Mouse (Mus musculus) stomach, postnatal 0 days (tissue): Measurements from ENCODE around the gene Sema6b. TPM values are rescaled to one million over a fixed set of nuclear protein-coding genes. Genes with fewer than 3 reads are reported as not detected.

Experiments
- ATAC-seq: fragments of 200-750 bp; cut with Nextera tagmentation; 2 replicates; pipeline ENCODE4 v1.8.0; 2017; ENCODE audit not compliant: low FRiP score, low TSS enrichment
- DNase-seq: peaks from one replicate; pipeline ENCODE4 v3.0.0-alpha.2; 2016; ENCODE audit warnings: low spot score
- H3K27ac ChIP-seq: fragments of 300-500 bp; sonication (generic); replicated peaks from 2 replicates; pipeline ENCODE4 v1.5.1; 2014; ENCODE audit warnings: mild to moderate bottlenecking, control low read depth
- H3K27me3 ChIP-seq: fragments of 300-500 bp; sonication (generic); 2 replicates; pipeline ENCODE4 v1.6.1; 2014; ENCODE audit warnings: low read length; ENCODE audit not compliant: control insufficient read depth, insufficient read depth
- H3K36me3 ChIP-seq: fragments of 300-500 bp; sonication (generic); 2 replicates; pipeline ENCODE4 v1.6.1; 2014; ENCODE audit warnings: low read length, mixed read lengths; ENCODE audit not compliant: control insufficient read depth, insufficient read depth
- H3K4me1 ChIP-seq: fragments of 300-500 bp; sonication (generic); replicated peaks from 2 replicates; pipeline ENCODE4 v1.6.1; 2014; ENCODE audit warnings: antibody characterized with exemption; ENCODE audit not compliant: control insufficient read depth, insufficient read depth
- H3K4me2 ChIP-seq: fragments of 300-500 bp; sonication (generic); replicated peaks from 2 replicates; pipeline ENCODE4 v1.6.1; 2014; ENCODE audit warnings: low read depth, mild to moderate bottlenecking, control low read depth, moderate library complexity
- H3K4me3 ChIP-seq: fragments of 300-500 bp; sonication (generic); 2 replicates; pipeline ENCODE4 v1.5.1; 2014; ENCODE audit warnings: low read depth, low read length, control low read depth
- H3K9ac ChIP-seq: fragments of 300-500 bp; sonication (generic); 2 replicates; pipeline ENCODE4 v1.6.1; 2014; ENCODE audit warnings: mild to moderate bottlenecking, low read length, control low read depth, mixed read lengths
- H3K9me3 ChIP-seq: fragments of 300-500 bp; sonication (generic); 2 replicates; pipeline ENCODE4 v1.6.1; 2016; ENCODE audit warnings: low read length; ENCODE audit not compliant: control insufficient read depth
- CTCF ChIP-seq: IDR thresholded peaks from 2 replicates; pipeline ENCODE4 v1.5.1; 2016; ENCODE audit warnings: antibody characterized with exemption, low read depth, mild to moderate bottlenecking, moderate library complexity
- EP300 ChIP-seq: optimal IDR thresholded peaks from 2 replicates; pipeline ENCODE3; 2016; ENCODE audit warnings: antibody characterized with exemption
- WGBS: fragments of 180-500 bp; shearing (Covaris S2); extraction: QIAGEN DNeasy Blood & Tissue Kit; methylation state at CpG from one replicate; pipeline ENCODE4 v1.1.7; 2014; 5-methylcytosine and 5-hydroxymethylcytosine counted together
- polyA plus RNA-seq: library from polyadenylated mRNA; unstranded; fragments of >200 nt; fragmentation: Nextera tagmentation; extraction: Ambion mirVana; gene quantifications from 2 replicates; pipeline ENCODE4 v1.2.1, GENCODE M21; 2015

The Sema6b gene
- polyA plus RNA-seq, 1 experiment from 2014 or later, result 0.39 TPM

DNA sequence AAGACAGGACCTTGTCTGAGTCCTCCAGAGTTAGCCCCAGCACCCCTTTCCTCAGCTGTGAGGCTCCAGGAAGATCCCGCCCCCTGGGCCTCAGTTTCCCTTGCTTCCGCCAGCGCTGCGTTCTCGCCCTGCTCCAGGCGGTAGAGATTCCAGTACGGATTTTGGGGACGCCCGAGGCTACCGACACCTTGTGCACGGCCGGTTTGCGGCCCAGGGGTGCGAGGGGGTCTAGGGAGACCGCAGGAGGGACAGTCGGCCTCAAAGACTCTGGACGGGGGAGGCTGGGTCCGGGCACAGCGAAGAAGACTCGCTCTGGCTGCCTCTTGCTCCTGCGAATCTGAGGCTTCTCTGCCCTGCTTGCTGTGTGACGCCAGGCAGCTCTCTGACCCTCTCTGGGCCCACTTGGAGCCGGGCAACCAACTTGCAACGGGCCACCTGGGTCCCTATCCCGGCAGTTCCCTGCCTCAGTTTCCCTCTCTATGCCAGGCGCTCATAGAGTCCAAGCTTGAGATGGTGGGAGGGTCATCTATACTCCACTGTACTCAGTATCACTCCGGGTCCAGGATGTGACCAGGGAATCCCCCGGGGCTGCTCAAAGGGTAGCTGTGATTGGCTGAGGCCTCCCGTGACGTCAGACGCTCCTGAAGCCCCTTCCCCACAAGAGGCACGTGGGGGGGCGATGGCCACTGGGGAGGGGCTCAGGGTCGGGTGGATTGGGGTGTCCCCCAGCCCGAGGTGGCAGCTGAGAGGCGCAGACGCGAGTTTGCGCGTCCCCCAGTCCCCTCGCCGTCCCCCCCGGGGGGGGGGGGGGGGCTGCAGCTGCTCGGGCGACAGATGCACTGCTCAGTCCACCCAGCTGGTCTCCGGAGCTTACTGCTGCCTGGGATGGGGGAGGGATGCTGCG, 1.8 kb upstream of the Sema6b start:
- 0 out of 2 replicates have a peak overlapping the region, but pooled peaks have one; percentile 18 for H3K9ac ChIP-seq
- DNase-seq (no peak), ATAC-seq (no peak; the same call in 1 of the 2 replicates)
- no peaks in the 10 kb centered on the region for H3K36me3 ChIP-seq
- peaks cover 2% of the 10 kb centered on the region; the same call in 1 of the 2 replicates for H3K27me3 ChIP-seq
- peak overlapping the region; percentile 27 for H3K4me3 ChIP-seq
- H3K27ac ChIP-seq, result no peak overlapping the region
- H3K9me3 ChIP-seq, result no peaks in the 10 kb centered on the region
- TF ChIP-seq EP300 (no peak), CTCF (no peak)
- 2% methylated on average over 44 of the region's 47 CpGs for WGBS
- peak overlapping the region; percentile 55 for H3K4me2 ChIP-seq
- H3K4me1 ChIP-seq, result 0 out of 2 replicates have a peak, but pooled peaks cover 6% of the 10 kb centered on the region

DNA sequence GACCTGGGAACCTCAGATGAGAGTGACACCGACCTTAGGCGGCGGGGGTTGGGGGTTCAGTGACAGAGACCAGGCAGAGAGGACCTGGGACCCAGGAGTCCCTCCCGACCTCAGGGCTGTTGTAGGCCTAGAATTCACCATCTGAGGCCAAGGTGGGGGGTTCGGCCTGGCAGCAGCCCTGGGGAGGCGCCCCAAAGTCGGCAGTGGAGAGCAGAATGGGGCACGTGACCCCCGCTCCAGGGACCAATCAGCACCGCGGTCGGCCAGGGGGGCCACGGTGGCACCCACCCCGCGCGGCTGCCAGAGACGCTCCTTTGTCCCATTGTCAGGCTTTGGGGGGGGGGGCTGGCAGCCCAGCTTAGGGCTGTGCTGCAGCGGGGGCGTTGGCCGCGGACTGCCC, 788 bp downstream of the Sema6b start:
- Histone ChIP-seq H3K27ac (no peak overlapping the region), H3K9me3 (no peaks in the 10 kb centered on the region), H3K27me3 (peaks cover 2% of the 10 kb centered on the region; the same call in 1 of the 2 replicates), H3K36me3 (no peaks in the 10 kb centered on the region), H3K4me3 (peak overlapping the region; percentile 55), H3K4me1 (peaks cover 6% of the 10 kb centered on the region; the same call in 1 of the 2 replicates), H3K9ac (0 out of 2 replicates have a peak overlapping the region, but pooled peaks have one; percentile 41), H3K4me2 (peak overlapping the region; percentile 95)
- TF ChIP-seq CTCF (no peak), EP300 (no peak)
- DNase-seq (no peak), ATAC-seq (no peak)
- WGBS, result 17% methylated on average over 15 of the region's 21 CpGs

DNA sequence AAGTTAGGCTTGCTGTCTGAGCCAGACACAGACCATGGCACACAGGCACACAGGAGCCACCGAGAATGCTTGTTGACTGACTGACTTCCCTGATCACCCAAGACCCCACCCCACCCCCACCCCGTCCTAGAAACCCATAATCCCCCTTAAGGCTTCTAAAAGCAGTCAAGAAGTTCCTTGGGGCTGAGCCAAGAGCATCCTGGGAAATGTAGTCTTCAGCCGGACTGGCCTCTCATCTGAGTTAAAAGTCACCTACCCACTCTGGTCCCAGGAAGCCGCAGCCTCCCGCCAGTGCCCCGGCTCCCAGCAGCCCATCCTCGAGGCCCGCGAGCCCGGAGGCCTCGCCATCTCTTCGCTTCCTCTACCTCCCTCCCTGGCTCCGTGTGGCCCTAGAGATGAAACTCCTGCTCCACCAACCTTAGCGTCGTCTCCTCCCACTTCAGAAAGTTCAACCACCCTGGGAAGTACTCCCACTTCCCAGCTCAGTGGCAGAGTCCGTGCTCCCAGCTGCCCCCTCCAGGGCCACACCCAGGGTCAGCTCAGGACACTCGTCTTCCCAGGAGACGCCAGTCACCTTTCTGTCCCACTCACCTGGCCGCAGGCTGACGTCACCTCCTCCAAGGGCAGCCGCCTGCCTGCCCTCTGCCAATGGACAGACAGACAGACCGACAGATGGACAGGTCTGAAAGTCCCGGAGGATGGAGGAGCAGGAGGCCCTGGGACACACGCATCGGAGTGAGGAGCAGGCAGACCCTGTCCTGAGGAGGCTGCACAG, 2.1 kb downstream of the Sema6b start:
- H3K27me3 ChIP-seq, result peaks cover 2% of the 10 kb centered on the region; the same call in 1 of the 2 replicates
- WGBS, result 26% methylated on average over 25 of the region's 25 CpGs
- ATAC-seq, result no peak

DNA sequence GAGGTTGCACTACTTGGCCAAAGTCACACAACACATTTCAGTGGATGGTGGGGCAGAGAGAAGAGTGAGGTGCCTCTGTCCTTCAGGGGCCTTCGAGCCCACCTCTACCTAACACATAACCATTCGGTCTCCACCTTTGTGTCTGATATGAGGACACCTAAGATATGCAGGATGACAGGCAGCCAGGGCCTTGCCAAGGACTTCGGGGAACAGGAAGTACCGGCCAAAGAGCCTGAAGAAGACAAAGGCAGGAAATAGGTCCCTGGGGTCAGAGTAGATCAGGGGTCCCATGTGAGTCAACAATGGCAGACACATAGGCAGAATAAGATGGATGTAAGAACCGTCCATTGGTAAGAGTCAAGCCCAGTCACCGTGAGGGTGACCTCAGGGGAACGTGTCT, 3.6 kb downstream of the Sema6b start:
- ATAC-seq, result no peak
- TF ChIP-seq EP300 (no peak), CTCF (no peak)

More for the DNA sequence above, 2.1 kb downstream of the Sema6b start:
- H3K9ac ChIP-seq, result no peak overlapping the region
- peaks cover 9% of the 10 kb centered on the region for H3K4me1 ChIP-seq
- H3K36me3 ChIP-seq, result no peaks in the 10 kb centered on the region
- no peak for DNase-seq
- H3K27ac ChIP-seq, result no peak overlapping the region
- no peak overlapping the region for H3K4me2 ChIP-seq
- no peak overlapping the region for H3K4me3 ChIP-seq
- TF ChIP-seq CTCF, result no peak
- TF ChIP-seq EP300, result no peak
- H3K9me3 ChIP-seq, result no peaks in the 10 kb centered on the region

DNA sequence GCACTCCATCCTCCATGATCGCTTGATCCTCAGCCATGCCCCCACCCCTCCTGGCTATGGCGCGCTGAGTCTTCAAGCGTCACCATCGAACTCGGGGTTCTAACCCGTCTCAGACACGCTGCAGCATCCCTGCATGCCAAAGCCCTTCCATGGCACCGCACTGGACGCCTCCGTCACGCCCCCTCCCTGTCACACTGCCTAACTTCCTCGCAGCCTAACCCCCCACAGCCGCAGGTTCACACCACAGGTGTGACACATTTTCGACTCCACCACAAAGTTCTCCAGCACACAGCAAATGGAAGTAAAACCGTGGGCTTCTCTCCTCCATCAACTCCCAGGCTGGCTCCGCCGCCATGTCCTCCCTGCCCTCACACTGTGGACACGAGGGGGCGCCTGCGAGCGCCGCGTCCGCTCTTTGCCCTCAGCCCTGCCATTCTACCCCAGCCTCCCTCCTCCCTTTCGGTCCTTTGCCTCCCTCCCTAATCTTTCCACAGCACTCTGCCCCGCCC, 5.6 kb downstream of the Sema6b start:
- Histone ChIP-seq H3K4me1 (peaks cover 5% of the 10 kb centered on the region), H3K9ac (no peak overlapping the region), H3K27ac (peak overlapping the region; percentile 65), H3K4me3 (peak overlapping the region; percentile 28), H3K36me3 (no peaks in the 10 kb centered on the region), H3K27me3 (no peaks in the 10 kb centered on the region), H3K9me3 (no peaks in the 10 kb centered on the region), H3K4me2 (peak overlapping the region; percentile 55)
- TF ChIP-seq EP300 (no peak), CTCF (peak; percentile 86)
- WGBS, result 1% methylated on average over 26 of the region's 27 CpGs
- ATAC-seq, result peak; percentile 53
- DNase-seq, result peak; percentile 81

More for the DNA sequence above, 3.6 kb downstream of the Sema6b start:
- Histone ChIP-seq H3K27ac (no peak overlapping the region), H3K36me3 (no peaks in the 10 kb centered on the region), H3K4me1 (peaks cover 6% of the 10 kb centered on the region), H3K4me2 (no peak overlapping the region), H3K27me3 (peaks cover 2% of the 10 kb centered on the region; the same call in 1 of the 2 replicates), H3K9ac (no peak overlapping the region), H3K9me3 (no peaks in the 10 kb centered on the region), H3K4me3 (no peak overlapping the region)
- 84% methylated on average over 7 of the region's 7 CpGs for WGBS
- DNase-seq, result no peak
